Mouse (Mus musculus) CD8-positive naive resting alpha-beta T cell, adult 2 months (primary cell): ENCODE results near the gene Gpx4.

Source experiments
- DNase-seq, 2 experiments: peaks; one replicate each; pipeline ENCODE4 v3.0.0; 2022; ENCODE audit warnings: low read depth in 2 of 2, low spot score in 2 of 2

Gene Gpx4

GRCm38 (mm10) chr10:80047041-80047565 is at the start of gene Gpx4:
Gpx4 (plus strand) TSS chr10:80047166.
- no peak for DNase-seq

- DNase-seq: no peak
Measured at GRCm38 (mm10) chr10:79997819-79998218, 49.1 kb upstream of the Gpx4 start.

- no peak for DNase-seq
Measured at GRCm38 (mm10) chr10:80001945-80002344, 45.0 kb upstream of the Gpx4 start.

GRCm38 (mm10) chr10:80002829-80003228 is 44.1 kb upstream of the Gpx4 start:
- DNase-seq: no peak

- DNase-seq: no peak
Measured at GRCm38 (mm10) chr10:80003374-80004232, 43.4 kb upstream of the Gpx4 start.

- DNase-seq: no peak
Measured at GRCm38 (mm10) chr10:80004233-80004705, 42.7 kb upstream of the Gpx4 start.

GRCm38 (mm10) chr10:80011740-80012139 is 35.2 kb upstream of the Gpx4 start:
- no peak for DNase-seq

GRCm38 (mm10) chr10:80013609-80014008 is 33.4 kb upstream of the Gpx4 start:
- DNase-seq: no peak

GRCm38 (mm10) chr10:80014484-80015290 is 32.3 kb upstream of the Gpx4 start:
- no peak for DNase-seq

GRCm38 (mm10) chr10:80015583-80015982 is 31.4 kb upstream of the Gpx4 start:
- DNase-seq: no peak

- DNase-seq: peak; percentile 72 to 83
Measured at GRCm38 (mm10) chr10:80016511-80016910, 30.5 kb upstream of the Gpx4 start, which contains the start of gene Arhgap45. Arhgap45 (plus strand) TSS chr10:80016653.

GRCm38 (mm10) chr10:80016931-80017330 is 30.0 kb upstream of the Gpx4 start:
- no peak for DNase-seq

GRCm38 (mm10) chr10:80017361-80017760 is 29.6 kb upstream of the Gpx4 start:
- DNase-seq: peak; percentile 84 to 93

- no peak for DNase-seq
Measured at GRCm38 (mm10) chr10:80017771-80018170, 29.2 kb upstream of the Gpx4 start.

- peak in 1 of 2 experiments; percentile 52 for DNase-seq
Measured at GRCm38 (mm10) chr10:80018739-80019297, 28.1 kb upstream of the Gpx4 start.

GRCm38 (mm10) chr10:80019471-80020131 is 27.4 kb upstream of the Gpx4 start:
- DNase-seq: no peak

GRCm38 (mm10) chr10:80020191-80020590 is 26.8 kb upstream of the Gpx4 start:
- DNase-seq: no peak

GRCm38 (mm10) chr10:80020603-80021319 is 26.2 kb upstream of the Gpx4 start:
- DNase-seq: no peak

GRCm38 (mm10) chr10:80021320-80021641 is 25.7 kb upstream of the Gpx4 start:
- DNase-seq: no peak

GRCm38 (mm10) chr10:80022164-80022563 is 24.8 kb upstream of the Gpx4 start:
- DNase-seq: peak; percentile 48 to 57
